Mouse (Mus musculus) CD4-positive, CD25-positive, alpha-beta regulatory T cell, adult 9 weeks (primary cell): Measurements from ENCODE around the gene Fam199x. TPM values are rescaled to one million over a fixed set of nuclear protein-coding genes. Genes with fewer than 3 reads are reported as not detected.

ENCODE experiments used
- polyA plus RNA-seq: library from polyadenylated mRNA; unstranded; fragments of 100-300 nt; shearing (Covaris generic); gene quantifications from one replicate; pipeline ENCODE4 v1.2.1, GENCODE M21; 2017

Fam199x gene
- polyA plus RNA-seq, result 3.1 TPM

GRCm38 (mm10) chrX:137049425-137050225 lies at the start of gene Fam199x:
Gene Fam199x, plus strand, starts transcription at chrX:137049594.

GRCm38 (mm10) chrX:137038000-137038483 lies 11.4 kb upstream of the Fam199x start, which contains the start of gene Slc25a53:
Gene Slc25a53, minus strand, starts transcription at chrX:137038302.

DNA sequence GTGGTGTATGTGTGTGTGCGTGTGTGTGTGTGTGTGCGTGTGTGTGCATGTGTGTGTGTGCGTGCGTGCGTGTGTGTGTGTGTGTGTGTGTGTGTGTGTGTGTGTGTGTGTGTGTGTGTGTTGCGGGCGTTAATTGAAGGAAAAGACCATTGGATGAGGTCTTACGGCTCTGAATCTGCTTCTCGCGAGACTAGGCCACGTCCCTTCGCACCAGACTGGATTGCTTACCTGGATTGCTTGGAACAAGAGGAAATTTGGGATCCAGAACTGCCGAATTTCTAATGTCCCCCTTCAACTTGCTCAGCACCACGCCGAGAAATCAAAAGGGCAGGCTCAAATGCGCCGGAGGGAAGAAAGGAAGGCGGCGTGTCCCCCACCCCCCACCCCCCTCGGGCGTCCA lies 72.3 kb downstream of the Fam199x start, which contains the start of gene Esx1:
TSS of gene Esx1 (minus strand) at position 366 of the 400 bp plus-strand sequence.

Other genes with a start within 250 kb of the Fam199x start
- 3.1 TPM for gene Plp1, start 226.9 kb upstream of the Fam199x start, polyA plus RNA-seq
- gene Rab9b, start 180.8 kb upstream of the Fam199x start, polyA plus RNA-seq, result not detected
- gene H2bfm, start 122.3 kb upstream of the Fam199x start, polyA plus RNA-seq, result not detected
- 58.8 TPM for gene Tmsb15b2, start 74.1 kb upstream of the Fam199x start, polyA plus RNA-seq
- gene Tmsb15l, start 72.7 kb upstream of the Fam199x start, polyA plus RNA-seq, result 2.9 TPM
- 29.9 TPM for gene Tmsb15b1, start 72.7 kb upstream of the Fam199x start, polyA plus RNA-seq
- gene Zcchc18, start 56.4 kb upstream of the Fam199x start, polyA plus RNA-seq, result 46.4 TPM
- gene Slc25a53, start 11.3 kb upstream of the Fam199x start, polyA plus RNA-seq, result 16.2 TPM
- gene Esx1, start 72.5 kb downstream of the Fam199x start, polyA plus RNA-seq, result not detected